Mouse (Mus musculus): ENCODE measurements at regions not wholly inside any gene's neighbourhood (a gene's known extent, or its start where the extent isn't known, plus 50 kb on each side); places are given as distances from the start of the nearest gene placed in this dataset.

DNA sequence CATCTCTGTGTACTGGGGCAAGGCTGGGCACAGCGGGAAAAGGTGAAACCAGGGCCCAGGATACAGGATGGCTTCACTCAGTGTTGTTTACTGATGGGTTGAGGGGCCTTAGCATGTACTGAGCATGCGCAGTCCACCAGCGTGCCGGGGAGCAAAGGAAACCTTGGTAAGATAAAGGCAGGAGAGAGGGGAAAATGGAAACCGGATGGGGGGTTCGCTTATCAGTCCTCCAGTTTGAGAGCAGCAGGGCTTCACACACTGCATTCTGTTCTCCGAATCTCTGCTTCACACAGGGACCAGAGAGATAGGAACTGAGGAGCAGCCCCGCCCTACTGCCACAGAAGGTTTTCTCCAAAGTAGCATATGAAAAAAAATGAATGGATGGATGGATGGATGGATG is 127.6 kb upstream of the Pabpc6 start:
- DNase-seq (ENCODE audit: low spot score) (no peak), ATAC-seq (ENCODE audit: low FRiP score) (no peak)
- no peak overlapping the region for H3K4me2 ChIP-seq (replicated peaks; ENCODE audit: low read depth, low read length)
- H3K27ac ChIP-seq (ENCODE audit: low read depth, low read length), result no peak overlapping the region
- H3K4me1 ChIP-seq (replicated peaks; ENCODE audit: control insufficient read depth, insufficient read depth, low read length), result no peaks in the 10 kb centered on the region
- 87% methylated on average over 8 of the region's 8 CpGs for WGBS
- no peaks in the 10 kb centered on the region for H3K27me3 ChIP-seq (ENCODE audit: control insufficient read depth, insufficient read depth, low read length)
- no peak overlapping the region for H3K9ac ChIP-seq (ENCODE audit: low read depth, low read length)
- no peaks in the 10 kb centered on the region for H3K36me3 ChIP-seq (ENCODE audit: control insufficient read depth, insufficient read depth, low read length)
- H3K9me3 ChIP-seq (ENCODE audit: control insufficient read depth, low read length), result no peaks in the 10 kb centered on the region
- no peak overlapping the region for H3K4me3 ChIP-seq (ENCODE audit: low read depth, low read length)

DNA sequence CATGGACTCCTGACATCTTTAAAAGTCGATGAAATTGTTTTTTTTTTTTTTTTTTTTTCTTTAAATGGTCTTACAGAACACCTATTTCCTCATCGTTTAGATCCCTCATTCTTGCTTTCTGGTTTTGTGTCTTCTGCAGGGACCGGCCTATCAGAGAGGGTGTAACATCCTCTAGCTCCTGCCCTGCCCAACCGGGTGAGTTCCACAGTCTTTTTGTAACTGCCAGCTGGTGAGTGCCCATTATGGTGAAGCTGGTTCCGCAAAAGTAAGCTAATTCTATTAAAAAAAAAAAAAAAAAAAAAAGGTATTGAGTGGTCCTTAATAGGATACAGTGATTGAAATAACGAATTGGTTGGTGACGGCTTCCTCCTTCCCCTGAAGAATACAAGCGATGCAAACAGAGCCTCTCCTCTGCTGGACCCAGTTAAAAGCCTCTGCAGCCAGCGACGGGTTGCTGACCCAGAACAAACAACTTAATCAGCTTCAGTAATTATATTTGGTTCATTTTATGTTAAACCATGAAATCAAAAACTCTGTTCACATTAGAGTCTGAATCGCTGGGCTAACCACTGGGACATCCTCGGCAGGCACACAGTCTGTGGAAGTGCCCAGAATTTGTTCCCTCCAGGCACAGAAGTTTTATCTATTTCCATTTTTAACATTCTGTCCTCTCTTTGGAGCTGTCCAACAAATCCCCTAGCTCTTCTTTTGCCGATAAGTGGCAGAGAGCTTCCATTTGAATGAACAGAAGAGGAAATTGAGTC is 126.9 kb upstream of the Pabpc6 start:
- no peak for ATAC-seq (ENCODE audit: low FRiP score)

DNA sequence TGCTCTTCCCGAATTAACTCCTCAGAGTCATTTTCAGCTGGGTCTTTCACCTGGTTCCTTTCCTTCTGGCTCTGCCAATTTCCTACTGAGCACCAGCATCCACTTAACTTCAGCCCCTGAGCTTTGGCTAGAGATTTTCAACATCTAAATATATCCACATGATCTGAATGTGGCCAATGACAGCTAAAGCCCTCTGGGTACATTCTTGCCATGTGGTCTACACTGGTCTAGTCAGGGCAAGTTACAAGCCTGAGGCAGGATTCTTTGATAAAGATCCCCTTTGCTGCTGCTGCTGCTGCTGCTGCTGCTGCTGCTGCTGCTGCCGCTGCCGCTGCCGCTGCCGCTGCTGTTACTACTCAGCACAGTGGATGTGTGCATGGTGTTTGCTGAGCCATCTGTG is 109.3 kb upstream of the Pabpc6 start:
- H3K4me1 ChIP-seq (replicated peaks; ENCODE audit: control insufficient read depth, insufficient read depth, low read length), result 0 out of 2 replicates have a peak, but pooled peaks cover 2% of the 10 kb centered on the region
- no peaks in the 10 kb centered on the region for H3K9me3 ChIP-seq (ENCODE audit: control insufficient read depth, low read length)
- no peak for DNase-seq (ENCODE audit: low spot score)

More for the DNA sequence above, 126.9 kb upstream of the Pabpc6 start:
- Histone ChIP-seq H3K36me3 (ENCODE audit: control insufficient read depth, insufficient read depth, low read length) (no peaks in the 10 kb centered on the region), H3K4me1 (replicated peaks; ENCODE audit: control insufficient read depth, insufficient read depth, low read length) (no peaks in the 10 kb centered on the region), H3K9ac (ENCODE audit: low read depth, low read length) (no peak overlapping the region), H3K4me2 (replicated peaks; ENCODE audit: low read depth, low read length) (no peak overlapping the region), H3K4me3 (ENCODE audit: low read depth, low read length) (no peak overlapping the region), H3K9me3 (ENCODE audit: control insufficient read depth, low read length) (no peaks in the 10 kb centered on the region), H3K27me3 (ENCODE audit: control insufficient read depth, insufficient read depth, low read length) (no peaks in the 10 kb centered on the region), H3K27ac (ENCODE audit: low read depth, low read length) (no peak overlapping the region)
- DNase-seq (ENCODE audit: low spot score), result peak; percentile 9
- WGBS, result 59% methylated on average over 13 of the region's 13 CpGs

DNA sequence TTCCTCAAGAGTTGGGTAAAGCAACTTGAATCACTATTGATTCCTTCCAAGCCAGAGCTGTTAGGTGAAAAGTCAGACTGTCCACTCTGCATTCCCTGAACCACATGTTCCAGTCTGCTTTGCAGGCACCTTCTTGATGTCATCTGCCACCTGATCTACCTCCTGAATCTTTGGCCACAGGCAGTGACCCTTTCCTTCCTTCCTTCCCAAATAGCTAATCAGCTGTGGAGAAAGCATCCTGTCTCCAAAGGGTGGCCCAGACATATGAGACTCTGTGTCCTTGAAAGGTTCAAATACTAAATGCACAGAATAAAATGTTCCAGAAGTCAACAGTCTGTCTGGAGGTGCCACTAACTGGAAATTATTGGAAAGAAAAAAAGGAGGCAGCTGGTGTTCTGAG is 107.6 kb upstream of the Pabpc6 start:
- Histone ChIP-seq H3K9ac (ENCODE audit: low read depth, low read length) (no peak overlapping the region), H3K4me1 (replicated peaks; ENCODE audit: control insufficient read depth, insufficient read depth, low read length) (0 out of 2 replicates have a peak, but pooled peaks cover 2% of the 10 kb centered on the region), H3K4me2 (replicated peaks; ENCODE audit: low read depth, low read length) (no peak overlapping the region), H3K4me3 (ENCODE audit: low read depth, low read length) (no peak overlapping the region), H3K27me3 (ENCODE audit: control insufficient read depth, insufficient read depth, low read length) (no peaks in the 10 kb centered on the region), H3K27ac (ENCODE audit: low read depth, low read length) (peak overlapping the region; percentile 90), H3K9me3 (ENCODE audit: control insufficient read depth, low read length) (no peaks in the 10 kb centered on the region), H3K36me3 (ENCODE audit: control insufficient read depth, insufficient read depth, low read length) (no peaks in the 10 kb centered on the region)
- ATAC-seq (ENCODE audit: low FRiP score), result no peak
- no peak for DNase-seq (ENCODE audit: low spot score)

More for the DNA sequence above, 109.3 kb upstream of the Pabpc6 start:
- no peak overlapping the region for H3K9ac ChIP-seq (ENCODE audit: low read depth, low read length)
- no peak for ATAC-seq (ENCODE audit: low FRiP score)
- H3K36me3 ChIP-seq (ENCODE audit: control insufficient read depth, insufficient read depth, low read length), result no peaks in the 10 kb centered on the region
- WGBS, result 89% methylated on average over 5 of the region's 5 CpGs
- H3K4me3 ChIP-seq (ENCODE audit: low read depth, low read length), result no peak overlapping the region
- no peak overlapping the region for H3K27ac ChIP-seq (ENCODE audit: low read depth, low read length)
- no peak overlapping the region for H3K4me2 ChIP-seq (replicated peaks; ENCODE audit: low read depth, low read length)
- H3K27me3 ChIP-seq (ENCODE audit: control insufficient read depth, insufficient read depth, low read length), result no peaks in the 10 kb centered on the region

DNA sequence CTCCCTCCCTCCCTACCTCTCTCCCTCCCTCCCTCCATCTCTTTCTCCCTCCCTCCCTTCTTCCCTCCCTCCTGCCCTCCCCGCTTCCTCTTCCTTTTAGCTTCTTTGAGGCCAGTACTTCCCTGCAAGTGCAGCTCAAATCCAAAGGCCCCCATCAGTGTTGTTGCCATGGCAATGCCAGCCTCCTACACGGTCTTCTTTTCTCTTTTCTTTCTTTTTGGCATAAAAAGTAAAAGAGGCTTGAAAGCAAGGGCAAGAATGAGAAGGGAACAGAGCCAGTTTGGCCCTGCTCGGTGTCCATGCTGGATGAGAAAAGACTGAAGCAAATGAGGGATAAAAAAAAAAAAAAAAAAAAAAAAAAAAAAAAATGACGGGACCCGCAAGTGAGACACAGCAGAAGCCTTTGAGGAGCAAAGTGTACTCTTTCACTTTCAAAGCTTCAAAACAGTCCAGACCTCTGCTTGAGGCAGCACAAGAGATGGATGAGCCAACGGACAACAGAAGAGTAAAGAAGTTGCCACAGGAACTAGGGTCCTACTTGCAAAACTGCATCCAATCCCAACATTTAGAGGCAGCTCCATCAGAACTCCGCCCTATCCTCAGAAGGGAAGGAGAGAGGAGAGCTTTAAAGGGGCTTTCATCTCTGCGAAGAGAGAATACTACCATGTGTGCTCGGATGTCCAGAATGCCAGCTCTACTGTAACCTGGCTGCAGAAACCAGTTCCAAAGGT is 106.9 kb upstream of the Pabpc6 start:
- no peak overlapping the region for H3K9ac ChIP-seq (ENCODE audit: low read depth, low read length)
- peak; percentile 60 for DNase-seq (ENCODE audit: low spot score)
- peak overlapping the region; percentile 90 for H3K27ac ChIP-seq (ENCODE audit: low read depth, low read length)

DNA sequence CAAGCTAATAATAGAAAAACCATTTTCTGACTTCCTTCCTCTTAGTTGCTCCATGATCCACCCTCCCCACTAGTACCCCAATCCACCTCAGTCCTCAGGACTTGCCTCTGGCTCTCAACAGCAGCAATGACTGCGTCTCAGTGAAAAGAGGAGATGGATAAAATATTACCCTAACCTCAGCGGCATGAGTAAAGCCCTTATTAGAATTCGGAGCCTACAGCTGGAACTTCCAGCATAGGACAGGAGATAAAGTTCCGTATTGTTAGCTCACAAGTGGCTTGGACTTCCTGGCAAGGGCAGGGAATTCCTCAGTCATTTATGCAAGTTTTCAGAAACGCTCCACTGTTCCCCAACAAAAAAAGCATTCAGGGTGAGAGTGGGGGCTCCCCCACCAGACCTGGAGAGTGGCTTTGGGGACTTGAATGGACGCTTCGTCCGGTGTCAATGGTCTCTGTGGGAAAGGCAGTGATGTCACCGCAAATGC is 106.2 kb upstream of the Pabpc6 start:
- Histone ChIP-seq H3K4me1 (replicated peaks; ENCODE audit: control insufficient read depth, insufficient read depth, low read length) (0 out of 2 replicates have a peak, but pooled peaks cover 2% of the 10 kb centered on the region), H3K9me3 (ENCODE audit: control insufficient read depth, low read length) (no peaks in the 10 kb centered on the region), H3K36me3 (ENCODE audit: control insufficient read depth, insufficient read depth, low read length) (no peaks in the 10 kb centered on the region), H3K4me3 (ENCODE audit: low read depth, low read length) (no peak overlapping the region), H3K9ac (ENCODE audit: low read depth, low read length) (no peak overlapping the region), H3K27me3 (ENCODE audit: control insufficient read depth, insufficient read depth, low read length) (no peaks in the 10 kb centered on the region), H3K4me2 (replicated peaks; ENCODE audit: low read depth, low read length) (no peak overlapping the region), H3K27ac (ENCODE audit: low read depth, low read length) (peak overlapping the region; percentile 90)
- DNase-seq (ENCODE audit: low spot score) (peak; percentile 62), ATAC-seq (ENCODE audit: low FRiP score) (peak; percentile 90)
- 30% methylated on average over 9 of the region's 9 CpGs for WGBS

More for the DNA sequence above, 106.9 kb upstream of the Pabpc6 start:
- Histone ChIP-seq H3K4me3 (ENCODE audit: low read depth, low read length) (no peak overlapping the region), H3K9me3 (ENCODE audit: control insufficient read depth, low read length) (no peaks in the 10 kb centered on the region), H3K4me1 (replicated peaks; ENCODE audit: control insufficient read depth, insufficient read depth, low read length) (0 out of 2 replicates have a peak, but pooled peaks cover 2% of the 10 kb centered on the region), H3K27me3 (ENCODE audit: control insufficient read depth, insufficient read depth, low read length) (no peaks in the 10 kb centered on the region), H3K36me3 (ENCODE audit: control insufficient read depth, insufficient read depth, low read length) (no peaks in the 10 kb centered on the region), H3K4me2 (replicated peaks; ENCODE audit: low read depth, low read length) (no peak overlapping the region)
- ATAC-seq (ENCODE audit: low FRiP score), result peak; percentile 84
- WGBS, result 35% methylated on average over 8 of the region's 9 CpGs

DNA sequence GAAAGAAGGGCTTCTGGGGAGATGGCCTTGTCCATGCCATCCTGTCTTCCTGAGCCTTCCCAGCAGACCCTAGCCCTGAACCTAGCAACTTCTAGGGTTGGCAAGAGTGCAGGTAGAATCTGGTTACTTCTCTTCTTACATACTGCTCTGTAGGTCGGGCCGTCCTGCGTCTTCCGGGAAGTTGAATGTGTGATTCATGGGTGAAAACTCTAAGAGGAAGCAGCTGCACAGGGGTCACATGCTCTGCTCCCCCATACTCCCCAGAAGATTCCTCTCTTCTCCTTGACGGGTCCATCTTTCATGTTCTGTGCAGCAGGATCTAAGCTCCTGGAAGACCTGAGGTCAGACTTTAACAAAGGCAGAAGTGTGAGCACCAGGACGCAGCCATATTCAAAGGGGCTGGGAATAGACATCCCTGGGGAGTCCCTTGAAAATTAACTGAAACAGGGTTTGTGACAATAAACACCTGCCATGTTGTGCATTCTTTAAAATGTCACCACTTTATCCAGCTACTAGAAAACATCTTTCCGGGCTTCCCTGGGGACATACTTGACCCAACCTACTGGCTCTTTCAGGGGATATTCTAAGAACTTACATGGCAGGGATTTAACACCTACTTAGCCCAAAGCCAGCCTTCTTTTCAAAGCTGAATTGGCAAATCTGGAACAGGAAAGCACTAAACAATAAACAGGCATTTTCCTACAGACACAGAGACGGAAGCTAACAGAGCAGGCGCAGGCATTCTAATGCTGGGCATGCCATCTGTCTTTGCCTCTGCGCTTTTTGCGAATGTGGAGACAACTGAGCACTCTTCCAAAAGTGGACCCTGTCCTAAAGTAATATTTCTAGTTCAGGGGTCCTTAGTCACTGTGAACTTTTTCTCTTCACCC is 105.5 kb upstream of the Pabpc6 start:
- ATAC-seq (ENCODE audit: low FRiP score), result no peak; the same call in 1 of the 2 replicates
- Histone ChIP-seq H3K4me1 (replicated peaks; ENCODE audit: control insufficient read depth, insufficient read depth, low read length) (0 out of 2 replicates have a peak, but pooled peaks cover 2% of the 10 kb centered on the region), H3K9me3 (ENCODE audit: control insufficient read depth, low read length) (no peaks in the 10 kb centered on the region), H3K36me3 (ENCODE audit: control insufficient read depth, insufficient read depth, low read length) (no peaks in the 10 kb centered on the region), H3K27ac (ENCODE audit: low read depth, low read length) (peak overlapping the region; percentile 90), H3K4me2 (replicated peaks; ENCODE audit: low read depth, low read length) (no peak overlapping the region), H3K27me3 (ENCODE audit: control insufficient read depth, insufficient read depth, low read length) (no peaks in the 10 kb centered on the region), H3K9ac (ENCODE audit: low read depth, low read length) (no peak overlapping the region), H3K4me3 (ENCODE audit: low read depth, low read length) (no peak overlapping the region)
- DNase-seq (ENCODE audit: low spot score), result peak; percentile 12
- whole genome bisulfite sequencing, result 68% methylated on average over 11 of the region's 11 CpGs

DNA sequence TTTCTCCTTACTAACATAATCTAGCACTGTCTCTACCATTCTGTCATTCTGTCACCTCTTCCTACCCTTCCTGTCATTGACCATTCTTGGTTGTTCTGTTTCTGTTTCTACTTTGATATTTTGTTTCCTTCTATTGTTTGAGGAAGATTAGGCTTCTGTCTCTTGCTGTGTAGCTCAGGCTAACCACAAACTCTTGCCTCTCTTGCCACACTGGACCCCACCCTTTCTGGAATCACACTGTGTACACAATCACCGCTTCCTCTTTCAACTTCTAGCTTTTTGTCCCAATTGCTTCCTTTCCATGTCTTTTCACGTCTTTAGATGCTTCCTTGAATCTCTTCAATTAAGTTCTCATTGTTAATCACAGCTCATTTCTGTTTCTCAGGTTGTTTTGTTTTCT is 104.2 kb upstream of the Pabpc6 start:
- no peaks in the 10 kb centered on the region for H3K9me3 ChIP-seq (ENCODE audit: control insufficient read depth, low read length)
- 0 out of 2 replicates have a peak, but pooled peaks cover 2% of the 10 kb centered on the region for H3K4me1 ChIP-seq (replicated peaks; ENCODE audit: control insufficient read depth, insufficient read depth, low read length)
- WGBS, result 87% methylated on average over 2 of the region's 2 CpGs
- no peak overlapping the region for H3K4me3 ChIP-seq (ENCODE audit: low read depth, low read length)
- no peak overlapping the region for H3K9ac ChIP-seq (ENCODE audit: low read depth, low read length)
- ATAC-seq (ENCODE audit: low FRiP score), result no peak
- H3K27ac ChIP-seq (ENCODE audit: low read depth, low read length), result no peak overlapping the region
- H3K4me2 ChIP-seq (replicated peaks; ENCODE audit: low read depth, low read length), result no peak overlapping the region
- H3K27me3 ChIP-seq (ENCODE audit: control insufficient read depth, insufficient read depth, low read length), result no peaks in the 10 kb centered on the region
- DNase-seq (ENCODE audit: low spot score), result no peak
- H3K36me3 ChIP-seq (ENCODE audit: control insufficient read depth, insufficient read depth, low read length), result no peaks in the 10 kb centered on the region
